Mouse (Mus musculus) layer of hippocampus, postnatal 25 days (tissue): ENCODE data around the gene Oaz2. TPM values are rescaled to one million over a fixed set of nuclear protein-coding genes. Genes with fewer than 3 reads are reported as not detected.
"Not testable (repeated sequence)": the region's sequence is repeated elsewhere in the genome, so short reads cannot be mapped to it uniquely, and the experiment has no call there.

Experiments used
- DNase-seq, 2 experiments: peaks; one replicate each; pipeline ENCODE4 v3.0.0; 2022; ENCODE audit warnings: mixed read lengths in 2 of 2, low spot score in 1 of 2; ENCODE audit errors: extremely low spot score in 1 of 2
- total RNA-seq, 2 experiments: library from RNA; stranded (reverse); gene quantifications; 2 replicates each; pipeline ENCODE4 v1.2.3; 2021

Gene Oaz2
- total RNA-seq, 2 experiments from 2014 or later: 199 to 217 TPM

GRCm38 (mm10) chr9:65684704-65685103 lies 16.9 kb downstream of the Oaz2 start:
- no peak for DNase-seq

GRCm38 (mm10) chr9:65689869-65690268 lies 22.1 kb downstream of the Oaz2 start:
- not testable (repeated sequence) for DNase-seq

GRCm38 (mm10) chr9:65692466-65692865 lies 24.7 kb downstream of the Oaz2 start:
- DNase-seq: no peak

GRCm38 (mm10) chr9:65692959-65693603 lies 25.3 kb downstream of the Oaz2 start:
- no peak for DNase-seq

- DNase-seq: no peak
Measured at GRCm38 (mm10) chr9:65695646-65696045, 27.8 kb downstream of the Oaz2 start.

- DNase-seq: no peak
Measured at GRCm38 (mm10) chr9:65696337-65696736, 28.5 kb downstream of the Oaz2 start.

GRCm38 (mm10) chr9:65697356-65697755 lies 29.6 kb downstream of the Oaz2 start:
- no peak for DNase-seq

- DNase-seq: no peak
Measured at GRCm38 (mm10) chr9:65697992-65698391, 30.2 kb downstream of the Oaz2 start.

- no peak for DNase-seq
Measured at GRCm38 (mm10) chr9:65700504-65700903, 32.7 kb downstream of the Oaz2 start.

GRCm38 (mm10) chr9:65702286-65702685 lies 34.5 kb downstream of the Oaz2 start:
- no peak for DNase-seq

GRCm38 (mm10) chr9:65703241-65703640 lies 35.4 kb downstream of the Oaz2 start:
- DNase-seq: no peak

GRCm38 (mm10) chr9:65703926-65704595 lies 36.3 kb downstream of the Oaz2 start:
- DNase-seq: no peak

GRCm38 (mm10) chr9:65718195-65718594 lies 50.4 kb downstream of the Oaz2 start:
- DNase-seq: no peak

- DNase-seq: no peak
Measured at GRCm38 (mm10) chr9:65721161-65721566, 53.4 kb downstream of the Oaz2 start.

- peak in 1 of 2 experiments; percentile 34 for DNase-seq
Measured at GRCm38 (mm10) chr9:65724471-65725290, 56.9 kb downstream of the Oaz2 start.

- no peak for DNase-seq
Measured at GRCm38 (mm10) chr9:65725291-65725622, 57.5 kb downstream of the Oaz2 start.

- no peak for DNase-seq
Measured at GRCm38 (mm10) chr9:65726431-65726830, 58.6 kb downstream of the Oaz2 start.

GRCm38 (mm10) chr9:65727491-65727890 lies 59.7 kb downstream of the Oaz2 start:
- no peak for DNase-seq

GRCm38 (mm10) chr9:65728588-65728987 lies 60.8 kb downstream of the Oaz2 start:
- no peak for DNase-seq

GRCm38 (mm10) chr9:65734931-65735330 lies 67.1 kb downstream of the Oaz2 start:
- no peak for DNase-seq
